Mouse (Mus musculus) retina, adult 2 months (tissue): Measurements from ENCODE around the gene Hagh.

ENCODE experiments used
- DNase-seq: peaks from one replicate; pipeline ENCODE4 v3.0.0-alpha.2; 2012; ENCODE audit warnings: low read depth, low spot score

Hagh gene

GRCm38 (mm10) chr17:24900014-24900413, 60.1 kb downstream of the Hagh start:
- no peak for DNase-seq

DNA sequence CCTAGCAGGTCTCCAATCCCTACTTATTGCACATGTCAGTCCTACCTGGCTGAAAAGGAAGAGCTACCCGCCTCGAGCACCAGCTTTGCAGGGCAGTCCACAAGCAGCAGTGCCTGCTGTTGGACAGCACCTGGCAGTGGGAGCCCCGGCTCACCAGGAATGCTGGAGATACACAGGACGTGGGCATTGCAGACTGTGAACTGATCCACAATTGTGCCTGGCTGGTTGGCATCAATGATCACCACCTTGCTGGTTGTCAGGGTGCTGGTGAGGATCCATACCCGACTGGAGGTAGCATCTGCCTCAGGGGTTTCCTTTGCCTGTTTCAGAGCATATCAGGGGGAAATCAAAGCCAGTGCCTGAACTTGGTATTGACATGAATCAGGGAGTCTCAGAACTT, 62.2 kb downstream of the Hagh start:
- DNase-seq: no peak

GRCm38 (mm10) chr17:24902671-24903474, 62.9 kb downstream of the Hagh start:
- DNase-seq: no peak

DNA sequence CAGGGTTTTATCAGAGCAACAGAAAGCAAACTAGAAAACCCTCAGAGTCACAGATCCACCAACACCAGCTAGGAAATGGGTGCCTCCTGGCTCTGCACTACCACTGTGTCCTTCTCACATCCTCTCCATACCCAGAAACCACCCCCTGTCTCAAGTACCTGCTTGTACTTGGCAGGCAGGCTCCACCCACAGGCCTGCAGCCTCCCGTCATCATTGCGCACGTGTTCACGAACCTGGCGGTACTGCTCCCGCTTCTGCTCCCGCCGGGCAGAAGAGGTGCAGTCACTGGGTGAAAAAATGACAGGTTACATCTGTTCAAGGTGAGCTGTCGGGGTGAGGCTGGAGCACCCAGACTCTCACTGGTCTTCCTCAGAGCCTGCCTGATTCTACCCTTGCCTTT, 63.8 kb downstream of the Hagh start:
- no peak for DNase-seq

DNA sequence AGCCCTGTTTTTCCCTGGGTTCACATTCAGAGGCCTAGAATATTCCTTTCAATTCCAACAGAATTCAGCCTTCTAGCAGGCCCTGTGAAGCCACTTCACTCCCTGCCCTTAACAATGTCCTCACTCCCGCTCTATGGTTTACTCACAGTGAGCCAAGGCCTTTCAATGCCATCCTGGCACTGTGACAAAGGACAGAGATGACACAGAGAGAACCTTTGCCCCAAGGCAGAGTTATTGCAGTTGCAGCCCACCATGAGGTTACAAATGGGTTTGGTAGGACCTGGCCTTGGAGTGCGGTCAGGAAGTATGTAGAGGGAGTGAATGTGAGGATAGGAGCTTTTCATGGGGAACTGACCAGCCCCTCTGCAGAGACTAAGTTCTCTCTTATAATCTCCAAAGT, 67.6 kb downstream of the Hagh start:
- DNase-seq: no peak

- DNase-seq: no peak
Observed at GRCm38 (mm10) chr17:24913984-24914383, 74.0 kb downstream of the Hagh start.
